Mouse (Mus musculus): Measurements from ENCODE around the gene 4933428G20Rik.

4933428G20Rik gene

GRCm38 (mm10) chr11:97463166-97463565 is 37.0 kb downstream of the 4933428G20Rik start:
- no peak for DNase-seq (ENCODE audit: low read depth, low spot score)

DNA sequence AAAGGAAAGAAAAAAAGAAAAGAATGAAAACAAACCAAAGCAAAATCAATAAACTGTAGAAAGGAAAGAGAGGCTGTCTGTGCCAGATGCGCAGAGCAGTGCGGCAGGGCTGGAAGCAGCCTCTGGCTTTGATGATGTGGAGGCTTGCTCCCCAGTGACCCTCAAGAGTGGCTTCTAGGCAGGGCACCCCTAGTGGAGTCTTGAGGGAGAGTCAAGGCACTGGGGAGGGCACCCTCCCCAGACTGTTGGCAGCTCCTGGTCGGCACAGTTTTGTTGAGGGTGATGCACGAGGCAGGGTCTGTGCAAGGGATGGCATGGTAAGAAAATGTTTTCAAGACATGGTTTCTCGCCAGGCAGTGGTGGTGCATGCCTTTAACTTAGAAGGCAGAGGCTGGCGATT is 37.6 kb downstream of the 4933428G20Rik start:
- no peak for DNase-seq (ENCODE audit: low read depth, low spot score)

GRCm38 (mm10) chr11:97461307-97461820 is 38.8 kb downstream of the 4933428G20Rik start:
- no peak for DNase-seq (ENCODE audit: low read depth, low spot score)

DNA sequence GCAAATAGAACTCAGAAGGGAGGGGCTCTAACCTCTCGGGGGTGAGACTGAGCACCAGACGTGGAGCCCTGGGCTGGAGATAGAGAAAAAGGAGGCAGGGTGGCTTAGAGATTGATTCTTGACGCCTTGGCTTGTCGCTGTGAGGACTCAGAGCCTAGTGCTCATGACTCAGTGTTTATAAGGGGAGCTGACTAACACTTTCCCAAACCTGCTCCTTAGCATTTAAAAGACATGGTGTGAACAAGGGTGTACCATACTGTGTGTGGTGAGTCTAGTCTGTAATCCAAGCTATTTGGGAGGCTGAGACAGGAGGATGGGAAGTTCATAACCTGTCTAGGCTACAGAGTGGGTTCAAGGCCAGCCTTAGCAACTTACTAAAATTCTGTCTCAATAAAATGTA is 43.0 kb downstream of the 4933428G20Rik start:
- DNase-seq (ENCODE audit: low read depth, low spot score): no peak

DNA sequence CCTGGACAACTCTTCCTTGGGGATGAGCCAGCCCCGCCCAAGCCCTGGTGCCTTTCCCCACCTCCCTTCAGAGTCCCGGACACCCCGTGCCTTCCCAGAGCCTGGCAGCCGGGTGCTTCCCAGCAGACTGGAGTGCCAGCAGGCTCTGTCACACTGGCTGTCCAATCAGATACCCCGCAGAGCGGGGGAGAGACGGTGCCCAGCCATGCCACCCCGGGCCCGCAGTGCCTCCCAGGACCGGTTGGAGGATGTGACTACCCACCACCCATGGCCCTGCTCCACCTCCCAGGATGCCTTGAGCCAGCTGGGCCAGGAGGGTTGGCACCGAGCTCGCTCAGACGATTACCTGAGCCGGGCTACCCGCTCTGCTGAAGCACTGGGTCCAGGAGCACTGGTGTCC is 48.5 kb downstream of the 4933428G20Rik start:
- no peak for DNase-seq (ENCODE audit: low read depth, low spot score)

GRCm38 (mm10) chr11:97450305-97450922 is 49.7 kb downstream of the 4933428G20Rik start:
- no peak for DNase-seq (ENCODE audit: low read depth, low spot score)

GRCm38 (mm10) chr11:97449601-97450293 is 50.4 kb downstream of the 4933428G20Rik start:
- peak; percentile 77 for DNase-seq (ENCODE audit: low read depth, low spot score)

GRCm38 (mm10) chr11:97448611-97449394 is 51.3 kb downstream of the 4933428G20Rik start:
- DNase-seq (ENCODE audit: low read depth, low spot score): no peak

GRCm38 (mm10) chr11:97447979-97448378 is 52.2 kb downstream of the 4933428G20Rik start:
- no peak for DNase-seq (ENCODE audit: low read depth, low spot score)

DNA sequence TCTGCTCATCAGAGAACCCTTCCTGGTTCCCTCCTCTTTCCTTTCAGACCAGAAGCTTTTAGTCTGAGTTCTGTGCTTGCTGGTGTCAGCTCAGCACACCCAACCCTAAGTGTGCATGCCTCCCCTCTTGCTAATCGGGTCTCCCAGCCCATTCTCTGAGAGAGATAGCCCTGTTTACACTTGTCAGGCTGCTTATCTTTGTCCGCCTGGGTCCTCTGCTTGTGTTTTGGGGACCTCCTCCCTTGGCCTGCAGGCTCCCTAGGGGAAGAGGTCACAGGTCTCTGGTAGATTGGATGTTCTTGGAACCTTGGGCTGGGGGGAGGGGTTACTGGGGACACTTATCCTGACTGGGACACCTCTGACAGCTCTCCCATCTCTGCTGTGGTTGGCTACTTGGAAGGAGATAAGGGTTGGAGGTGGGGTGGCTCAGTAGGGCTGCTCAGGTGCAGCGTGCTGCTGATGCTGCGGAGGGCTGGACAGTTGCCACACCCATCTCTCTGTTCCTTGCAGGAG is 54.1 kb downstream of the 4933428G20Rik start:
- DNase-seq (ENCODE audit: low read depth, low spot score): no peak

- no peak for DNase-seq (ENCODE audit: low read depth, low spot score)
Measured at GRCm38 (mm10) chr11:97445596-97445995, 54.5 kb downstream of the 4933428G20Rik start.

GRCm38 (mm10) chr11:97442891-97443675 is 57.1 kb downstream of the 4933428G20Rik start:
- no peak for DNase-seq (ENCODE audit: low read depth, low spot score)

DNA sequence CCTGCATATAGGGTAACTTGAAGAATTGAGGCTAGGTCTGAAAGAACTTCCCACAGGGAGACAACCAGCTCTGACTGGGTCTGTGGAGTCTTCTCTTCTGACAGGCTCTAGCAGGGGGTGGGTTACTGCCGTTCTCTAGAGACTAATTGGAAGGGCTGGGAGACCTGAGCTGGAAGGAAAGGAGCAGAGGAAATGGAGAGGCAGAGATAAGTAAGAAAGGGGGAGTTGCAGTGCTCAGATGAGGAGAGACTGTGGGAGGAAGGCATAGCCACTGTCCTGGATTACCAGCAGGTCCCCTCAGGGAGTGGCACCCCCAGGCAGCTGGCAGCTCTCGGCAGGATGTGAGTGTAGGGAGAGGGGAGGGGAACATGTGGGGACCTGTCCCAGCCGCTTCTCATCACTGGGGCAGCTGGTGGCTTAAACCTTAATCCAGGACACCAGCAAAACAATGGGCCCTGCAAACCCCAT is 58.4 kb downstream of the 4933428G20Rik start:
- DNase-seq (ENCODE audit: low read depth, low spot score): no peak

DNA sequence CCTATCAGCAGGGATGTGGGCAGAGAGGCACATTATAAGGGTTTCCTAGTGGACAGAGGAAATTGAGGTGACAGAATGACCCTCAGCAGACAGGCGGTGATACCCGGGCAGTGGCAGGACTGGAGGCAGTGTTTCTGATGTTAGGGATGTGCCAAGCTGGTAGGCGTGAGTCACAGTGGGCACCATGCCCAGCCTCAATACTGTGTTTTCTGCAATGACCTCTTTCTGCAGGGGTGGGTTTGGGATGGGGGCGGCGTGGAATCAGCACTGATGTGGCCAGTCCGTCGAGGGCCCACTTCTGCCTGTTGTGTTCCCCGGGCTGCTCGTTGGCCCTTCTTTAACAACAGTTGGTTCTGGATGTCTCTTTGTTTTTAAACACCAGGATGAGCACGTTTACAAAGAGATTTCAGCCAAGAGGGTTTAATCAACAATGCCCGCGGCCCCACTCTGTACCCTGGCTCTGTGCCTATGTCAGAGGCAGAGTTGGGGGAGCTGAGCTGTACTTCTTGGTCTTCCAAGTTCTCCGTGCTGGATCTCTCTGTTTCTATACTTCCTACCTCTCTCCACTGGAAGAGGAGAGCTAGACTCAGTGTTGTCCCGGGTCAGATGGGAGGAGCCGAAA is 59.0 kb downstream of the 4933428G20Rik start:
- DNase-seq (ENCODE audit: low read depth, low spot score): no peak
